Mouse (Mus musculus) urinary bladder, postnatal 36 days (tissue): ENCODE results near the gene Clptm1l.

Experiments
- DNase-seq, 2 experiments: peaks; one replicate each; pipeline ENCODE4 v3.0.0; 2022; ENCODE audit warnings: low spot score in 2 of 2, mixed read lengths in 1 of 2

Gene Clptm1l

GRCm38 (mm10) chr13:73658953-73659352, 55.1 kb downstream of the Clptm1l start:
- DNase-seq: no peak

GRCm38 (mm10) chr13:73660163-73660695, 56.4 kb downstream of the Clptm1l start:
- DNase-seq: no peak
